Mouse (Mus musculus) MEL (cell line): ENCODE results near the gene Psap. TPM values are rescaled to one million over a fixed set of nuclear protein-coding genes. Genes with fewer than 3 reads are reported as not detected.

Source experiments
- DNase-seq: peaks from one replicate; pipeline ENCODE4 v3.0.0; 2011; ENCODE audit warnings: low read depth, low spot score
- H3K27ac ChIP-seq: 2 replicates; pipeline ENCODE4 v1.5.1; 2012; ENCODE audit warnings: low read depth, mild to moderate bottlenecking, control low read depth, low read length, moderate library complexity; ENCODE audit not compliant: control insufficient read depth
- H3K27me3 ChIP-seq, 2 experiments: fragments of 150-350 bp in 1 of 2; sonication (generic) in 1 of 2; 2 replicates each; pipeline ENCODE4 v1.6.1; 2012; ENCODE audit warnings: low read length in 2 of 2, mild to moderate bottlenecking in 2 of 2, improper control_type of control experiment in 1 of 2, moderate library complexity in 1 of 2; ENCODE audit not compliant: insufficient read depth in 2 of 2, control insufficient read depth in 1 of 2
- H3K36me3 ChIP-seq, 2 experiments: 2 replicates each; pipeline ENCODE4 v1.6.1; 2012 to 2014; ENCODE audit warnings: low read length in 2 of 2, improper control_type of control experiment in 1 of 2, inconsistent platforms in 1 of 2, mild to moderate bottlenecking in 1 of 2; ENCODE audit not compliant: insufficient read depth in 2 of 2, control insufficient read depth in 1 of 2
- H3K4me1 ChIP-seq, 2 experiments: fragments of 150-350 bp in 1 of 2; sonication (generic) in 1 of 2; 2 replicates each; pipeline ENCODE4 v1.6.1; 2012; ENCODE audit warnings: low read length in 2 of 2, improper control_type of control experiment in 1 of 2, mild to moderate bottlenecking in 1 of 2; ENCODE audit not compliant: insufficient read depth in 2 of 2, control insufficient read depth in 1 of 2
- H3K4me3 ChIP-seq, 2 experiments: fragments of 150-350 bp in 1 of 2; sonication (generic) in 1 of 2; 2 replicates each; pipeline ENCODE4 v1.5.1; 2012; ENCODE audit warnings: low read depth in 2 of 2, low read length in 2 of 2, mild to moderate bottlenecking in 2 of 2, moderate library complexity in 2 of 2, control low read depth in 1 of 2, improper control_type of control experiment in 1 of 2; ENCODE audit not compliant: control insufficient read depth in 1 of 2, insufficient read depth in 1 of 2
- H3K79me2 ChIP-seq: 2 replicates; pipeline ENCODE4 v1.6.1; 2012; ENCODE audit warnings: mild to moderate bottlenecking, low read length, moderate library complexity; ENCODE audit not compliant: control insufficient read depth, poor library complexity, insufficient read depth
- H3K9ac ChIP-seq: 2 replicates; pipeline ENCODE4 v1.6.1; 2012; ENCODE audit warnings: low read depth, mild to moderate bottlenecking, control low read depth, low read length, moderate library complexity; ENCODE audit not compliant: control insufficient read depth, poor library complexity, severe bottlenecking
- H3K9me3 ChIP-seq: fragments of 150-350 bp; sonication (generic); replicated peaks from 2 replicates; pipeline ENCODE4 v1.6.1; 2012; ENCODE audit warnings: mild to moderate bottlenecking, low read length, improper control_type of control experiment, moderate library complexity; ENCODE audit not compliant: insufficient read depth
- BHLHE40 ChIP-seq: IDR thresholded peaks from 2 replicates; pipeline ENCODE4 v1.6.1; 2012; ENCODE audit warnings: low read depth, mild to moderate bottlenecking, inconsistent platforms, low read length, improper control_type of control experiment, borderline replicate concordance
- CHD1 ChIP-seq: IDR thresholded peaks from 2 replicates; pipeline ENCODE4 v1.6.1; 2012; ENCODE audit warnings: low read depth, mild to moderate bottlenecking, inconsistent platforms, low read length, improper control_type of control experiment
- EP300 ChIP-seq, 2 experiments: IDR thresholded peaks; 2 replicates each; pipeline ENCODE4 v1.6.1; 2011; ENCODE audit warnings: improper control_type of control experiment in 2 of 2, low read length in 2 of 2, low read depth in 1 of 2, mild to moderate bottlenecking in 1 of 2
- ETS1 ChIP-seq: IDR thresholded peaks from 2 replicates; pipeline ENCODE4 v1.6.1; 2012; ENCODE audit warnings: low read depth, mild to moderate bottlenecking, inconsistent platforms, low read length, improper control_type of control experiment, moderate library complexity
- GATA1 ChIP-seq: IDR thresholded peaks from 2 replicates; pipeline ENCODE4 v1.6.1; 2011; ENCODE audit warnings: low read depth, low read length, improper control_type of control experiment
- MEF2A ChIP-seq: IDR thresholded peaks from 2 replicates; pipeline ENCODE4 v1.6.1; 2014; ENCODE audit warnings: low read depth, mild to moderate bottlenecking, inconsistent platforms, low read length, improper control_type of control experiment; ENCODE audit not compliant: poor library complexity, insufficient replicate concordance, severe bottlenecking; ENCODE audit errors: extremely low read depth
- MXI1 ChIP-seq: IDR thresholded peaks from 2 replicates; pipeline ENCODE4 v1.6.1; 2011; ENCODE audit warnings: mild to moderate bottlenecking, low read depth, low read length, improper control_type of control experiment
- POLR2A ChIP-seq, 2 experiments: IDR thresholded peaks; 2 replicates each; pipeline ENCODE4 v1.6.1; 2011 to 2012; ENCODE audit warnings: low read length in 2 of 2, mild to moderate bottlenecking in 2 of 2, control low read depth in 1 of 2, improper control_type of control experiment in 1 of 2, low read depth in 1 of 2, moderate library complexity in 1 of 2; ENCODE audit not compliant: control insufficient read depth in 1 of 2, insufficient read depth in 1 of 2, poor library complexity in 1 of 2
- RCOR1 ChIP-seq: IDR thresholded peaks from 2 replicates; pipeline ENCODE4 v1.6.1; 2012; ENCODE audit warnings: low read depth, mild to moderate bottlenecking, inconsistent platforms, low read length, improper control_type of control experiment
- SIN3A ChIP-seq: IDR thresholded peaks from 2 replicates; pipeline ENCODE4 v1.6.1; 2012; ENCODE audit warnings: low read length, improper control_type of control experiment, inconsistent platforms
- SMC3 ChIP-seq: IDR thresholded peaks from 2 replicates; pipeline ENCODE4 v1.6.1; 2011; ENCODE audit warnings: low read depth, low read length, improper control_type of control experiment
- TAL1 ChIP-seq: IDR thresholded peaks from 2 replicates; pipeline ENCODE4 v1.6.1; 2012; ENCODE audit warnings: mild to moderate bottlenecking, inconsistent platforms, low read length, moderate library complexity, mixed read lengths
- TCF12 ChIP-seq: IDR thresholded peaks from 2 replicates; pipeline ENCODE4 v1.6.1; 2014; ENCODE audit warnings: low read depth, mild to moderate bottlenecking, inconsistent platforms, low read length, improper control_type of control experiment, moderate library complexity
- UBTF ChIP-seq: IDR thresholded peaks from 2 replicates; pipeline ENCODE4 v1.6.1; 2012; ENCODE audit warnings: low read depth, mild to moderate bottlenecking, inconsistent platforms, low read length, improper control_type of control experiment, moderate library complexity, borderline replicate concordance; ENCODE audit not compliant: insufficient read depth
- USF2 ChIP-seq, 2 experiments: IDR thresholded peaks; 2 replicates each; pipeline ENCODE4 v1.6.1; 2011 to 2012; ENCODE audit warnings: improper control_type of control experiment in 2 of 2, low read length in 2 of 2, borderline replicate concordance in 1 of 2, inconsistent platforms in 1 of 2, low read depth in 1 of 2, mild to moderate bottlenecking in 1 of 2; ENCODE audit not compliant: insufficient read depth in 1 of 2
- ZKSCAN1 ChIP-seq: IDR thresholded peaks from 2 replicates; pipeline ENCODE4 v1.6.1; 2012; ENCODE audit warnings: low read depth, mild to moderate bottlenecking, inconsistent platforms, low read length, improper control_type of control experiment, moderate library complexity
- ZNF384 ChIP-seq: IDR thresholded peaks from 2 replicates; pipeline ENCODE4 v1.6.1; 2012; ENCODE audit warnings: low read depth, mild to moderate bottlenecking, inconsistent platforms, low read length, improper control_type of control experiment
- polyA plus RNA-seq, 2 experiments: library from polyadenylated mRNA; stranded (reverse) in 1 of 2; unstranded in 1 of 2; fragments of >175 nt in 1 of 2; fragments of >200 nt in 1 of 2; gene quantifications; 2 replicates each; pipeline versions ENCODE4 v1.2.1 to v1.2.4; 2012; ENCODE audit warnings: low replicate concordance in 2 of 2, low read depth in 1 of 2; ENCODE audit not compliant: insufficient read length in 2 of 2, insufficient read depth in 1 of 2, missing spikeins in 1 of 2
- total RNA-seq: library from RNA; depleted of rRNA; stranded (reverse); fragments of 300-350 nt; gene quantifications from 2 replicates; pipeline ENCODE4 v1.2.3, GENCODE M21; 2012

Gene Psap
- total and polyA plus RNA-seq, 3 experiments = 56.8 to 153 (median 106) TPM

- no peak for DNase-seq
- H3K27me3 ChIP-seq = no peaks in the 10 kb centered on the region
- no peaks in the 10 kb centered on the region for H3K9me3 ChIP-seq
- peaks cover 3 to 41% of the 10 kb centered on the region in 2 experiments; a peak in 3 of 4 replicates for H3K36me3 ChIP-seq
- peaks cover 16 to 54% of the 10 kb centered on the region in 2 experiments for H3K4me1 ChIP-seq
- no peak for TF ChIP-seq USF2 (IDR thresholded peaks at IDR 0.05; ENCODE audit: borderline replicate concordance in 1 of 2, insufficient read depth in 1 of 2, low read depth in 1 of 2, low read length in 2 of 2)
- H3K79me2 ChIP-seq = peaks cover 44% of the 10 kb centered on the region
- no peak overlapping the region for H3K9ac ChIP-seq
- H3K4me3 ChIP-seq = no peak overlapping the region
- H3K27ac ChIP-seq = peak overlapping the region; percentile 27; the same call in 1 of the 2 replicates
Observed at GRCm38 (mm10) chr10:60290739-60291110, 13.3 kb downstream of the Psap start.

DNA sequence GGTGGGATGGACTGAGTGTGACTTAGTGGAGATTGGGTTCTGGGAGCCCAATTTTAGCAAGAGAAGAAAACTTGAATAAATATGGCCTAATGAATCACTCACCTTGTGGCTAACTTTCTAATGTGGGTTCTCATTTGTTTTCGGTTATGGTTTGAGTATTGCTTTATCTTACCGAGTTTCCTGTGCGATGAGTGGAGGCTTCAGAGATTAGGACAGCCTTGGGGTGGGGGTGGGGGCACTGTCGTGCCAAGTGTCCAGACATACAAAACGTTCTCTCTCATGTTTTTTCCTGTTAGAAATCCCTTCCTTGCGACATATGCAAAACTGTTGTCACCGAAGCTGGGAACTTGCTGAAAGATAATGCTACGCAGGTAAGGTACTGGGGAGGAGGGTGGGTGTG lies 14.8 kb downstream of the Psap start:
- Histone ChIP-seq H3K9me3 (no peaks in the 10 kb centered on the region), H3K27ac (no peak overlapping the region), H3K9ac (no peak overlapping the region), H3K4me1 (peaks cover 16 to 42% of the 10 kb centered on the region in 2 experiments), H3K4me3 (no peak overlapping the region), H3K36me3 (peaks cover 3 to 38% of the 10 kb centered on the region in 2 experiments; a peak in 3 of 4 replicates), H3K27me3 (no peaks in the 10 kb centered on the region), H3K79me2 (peaks cover 31% of the 10 kb centered on the region)
- TF ChIP-seq ETS1 (0 out of 2 replicates have a peak, but pooled peaks have one; percentile 31), MEF2A (no peak), UBTF (no peak), RCOR1 (peak; percentile 57; the same call in 1 of the 2 replicates), SIN3A (no peak), POLR2A (IDR thresholded peaks at IDR 0.05; ENCODE audit: control insufficient read depth in 1 of 2, insufficient read depth in 1 of 2, low read depth in 1 of 2, low read length in 2 of 2, poor library complexity in 1 of 2) (no peak), ZKSCAN1 (no peak), ZNF384 (no peak), TAL1 (no peak), MXI1 (no peak), TCF12 (0 out of 2 replicates have a peak, but pooled peaks have one; percentile 15), SMC3 (no peak), GATA1 (peak; percentile 52), EP300 (IDR thresholded peaks at IDR 0.05; ENCODE audit: low read depth in 1 of 2, low read length in 2 of 2) (peak; percentile 53 to 76; a peak in 3 of 4 replicates), CHD1 (no peak), BHLHE40 (peak; percentile 46; the same call in 1 of the 2 replicates)
- no peak for DNase-seq
